Mouse (Mus musculus): Measurements from ENCODE around the gene Necap2. TPM values are rescaled to one million over a fixed set of nuclear protein-coding genes. Genes with fewer than 3 reads are reported as not detected.

The Necap2 gene
- polyA plus RNA-seq, 1 experiment from 2014 or later: 36.6 TPM

GRCm38 (mm10) chr4:141066709-141067515 lies 11.2 kb downstream of the Necap2 start:
- 73% methylated on average over 12 of the region's 12 CpGs for WGBS
- H3K9me3 ChIP-seq (replicated peaks; ENCODE audit: control insufficient read depth, low read length): no peaks in the 10 kb centered on the region
- ATAC-seq: no peak
- 0 out of 2 replicates have a peak overlapping the region, but pooled peaks have one; percentile 8 for H3K9ac ChIP-seq (ENCODE audit: low read length)
- no peak overlapping the region for H3K4me3 ChIP-seq (ENCODE audit: low read depth, low read length)
- no peak overlapping the region for H3K27ac ChIP-seq (ENCODE audit: low read depth, low read length)
- H3K4me1 ChIP-seq (ENCODE audit: control insufficient read depth, insufficient read depth, low read length): no peaks in the 10 kb centered on the region
- H3K4me2 ChIP-seq (ENCODE audit: low read length): no peak overlapping the region
- no peaks in the 10 kb centered on the region for H3K27me3 ChIP-seq (replicated peaks; ENCODE audit: control insufficient read depth, insufficient read depth, low read length)
- H3K36me3 ChIP-seq (ENCODE audit: control insufficient read depth, insufficient read depth, low read length): peaks cover 65% of the 10 kb centered on the region
- no peak for DNase-seq (ENCODE audit: low spot score)

- Histone ChIP-seq H3K27me3 (replicated peaks; ENCODE audit: control insufficient read depth, insufficient read depth, low read length) (no peaks in the 10 kb centered on the region), H3K27ac (ENCODE audit: low read depth, low read length) (no peak overlapping the region), H3K4me2 (ENCODE audit: low read length) (no peak overlapping the region), H3K9ac (ENCODE audit: low read length) (no peak overlapping the region), H3K36me3 (ENCODE audit: control insufficient read depth, insufficient read depth, low read length) (peaks cover 47% of the 10 kb centered on the region), H3K4me1 (ENCODE audit: control insufficient read depth, insufficient read depth, low read length) (no peaks in the 10 kb centered on the region), H3K4me3 (ENCODE audit: low read depth, low read length) (no peak overlapping the region), H3K9me3 (replicated peaks; ENCODE audit: control insufficient read depth, low read length) (no peaks in the 10 kb centered on the region)
- WGBS: 4% methylated on average over 8 of the region's 8 CpGs
- DNase-seq (ENCODE audit: low spot score): peak; percentile 95
- ATAC-seq: peak; percentile 27
Measured at GRCm38 (mm10) chr4:141065123-141065522, 13.0 kb downstream of the Necap2 start.

GRCm38 (mm10) chr4:141064104-141064659 lies 14.0 kb downstream of the Necap2 start:
- no peaks in the 10 kb centered on the region for H3K27me3 ChIP-seq (replicated peaks; ENCODE audit: control insufficient read depth, insufficient read depth, low read length)
- ATAC-seq: no peak
- peaks cover 5% of the 10 kb centered on the region for H3K4me1 ChIP-seq (ENCODE audit: control insufficient read depth, insufficient read depth, low read length)
- H3K27ac ChIP-seq (ENCODE audit: low read depth, low read length): no peak overlapping the region
- H3K4me2 ChIP-seq (ENCODE audit: low read length): no peak overlapping the region
- H3K9ac ChIP-seq (ENCODE audit: low read length): no peak overlapping the region
- DNase-seq (ENCODE audit: low spot score): no peak
- H3K36me3 ChIP-seq (ENCODE audit: control insufficient read depth, insufficient read depth, low read length): peaks cover 38% of the 10 kb centered on the region
- H3K4me3 ChIP-seq (ENCODE audit: low read depth, low read length): no peak overlapping the region
- WGBS: 83% methylated on average over 4 of the region's 4 CpGs
- no peaks in the 10 kb centered on the region for H3K9me3 ChIP-seq (replicated peaks; ENCODE audit: control insufficient read depth, low read length)

GRCm38 (mm10) chr4:141060426-141061301 lies 17.5 kb downstream of the Necap2 start, which contains the start of gene Crocc:
TSS of gene Crocc (minus strand) at chr4:141060550.
- ATAC-seq: peak; percentile 94
- peak within 1 kb of the TSS; percentile 90 for H3K27ac ChIP-seq (ENCODE audit: low read depth, low read length)
- under 1% methylated on average over 77 of the region's 77 CpGs for WGBS

GRCm38 (mm10) chr4:141059616-141060425 lies 18.3 kb downstream of the Necap2 start:
- Histone ChIP-seq H3K36me3 (ENCODE audit: control insufficient read depth, insufficient read depth, low read length) (no peaks in the 10 kb centered on the region; the same call in 1 of the 2 replicates), H3K4me3 (ENCODE audit: low read depth, low read length) (peak overlapping the region; percentile 54), H3K4me1 (ENCODE audit: control insufficient read depth, insufficient read depth, low read length) (peaks cover 5% of the 10 kb centered on the region), H3K27ac (ENCODE audit: low read depth, low read length) (peak overlapping the region; percentile 90), H3K27me3 (replicated peaks; ENCODE audit: control insufficient read depth, insufficient read depth, low read length) (no peaks in the 10 kb centered on the region), H3K4me2 (ENCODE audit: low read length) (peak overlapping the region; percentile 81), H3K9me3 (replicated peaks; ENCODE audit: control insufficient read depth, low read length) (no peaks in the 10 kb centered on the region), H3K9ac (ENCODE audit: low read length) (peak overlapping the region; percentile 79)
- 2% methylated on average over 32 of the region's 32 CpGs for WGBS
- ATAC-seq (no peak), DNase-seq (ENCODE audit: low spot score) (no peak)

More at GRCm38 (mm10) chr4:141060426-141061301, 17.5 kb downstream of the Necap2 start, which contains the start of gene Crocc:
- no peaks in the 10 kb centered on the region for H3K9me3 ChIP-seq (replicated peaks; ENCODE audit: control insufficient read depth, low read length)
- peak within 1 kb of the TSS; percentile 81 for H3K4me2 ChIP-seq (ENCODE audit: low read length)
- peaks cover 5% of the 10 kb centered on the region for H3K4me1 ChIP-seq (ENCODE audit: control insufficient read depth, insufficient read depth, low read length)
- H3K4me3 ChIP-seq (ENCODE audit: low read depth, low read length): peak within 1 kb of the TSS; percentile 54
- H3K36me3 ChIP-seq (ENCODE audit: control insufficient read depth, insufficient read depth, low read length): peaks cover 3% of the 10 kb centered on the region
- peak within 1 kb of the TSS; percentile 79 for H3K9ac ChIP-seq (ENCODE audit: low read length)
- DNase-seq (ENCODE audit: low spot score): peak; percentile 99
- H3K27me3 ChIP-seq (replicated peaks; ENCODE audit: control insufficient read depth, insufficient read depth, low read length): no peaks in the 10 kb centered on the region

- H3K4me2 ChIP-seq (ENCODE audit: low read length): no peak overlapping the region
- DNase-seq (ENCODE audit: low spot score): no peak
- 78% methylated on average over 9 of the region's 9 CpGs for WGBS
Measured at GRCm38 (mm10) chr4:141058835-141059234, 19.3 kb downstream of the Necap2 start.

GRCm38 (mm10) chr4:141056970-141057369 lies 21.2 kb downstream of the Necap2 start:
- Histone ChIP-seq H3K4me3 (ENCODE audit: low read depth, low read length) (no peak overlapping the region), H3K27me3 (replicated peaks; ENCODE audit: control insufficient read depth, insufficient read depth, low read length) (no peaks in the 10 kb centered on the region), H3K9me3 (replicated peaks; ENCODE audit: control insufficient read depth, low read length) (no peaks in the 10 kb centered on the region), H3K4me2 (ENCODE audit: low read length) (no peak overlapping the region), H3K27ac (ENCODE audit: low read depth, low read length) (no peak overlapping the region), H3K9ac (ENCODE audit: low read length) (no peak overlapping the region), H3K4me1 (ENCODE audit: control insufficient read depth, insufficient read depth, low read length) (peaks cover 25% of the 10 kb centered on the region), H3K36me3 (ENCODE audit: control insufficient read depth, insufficient read depth, low read length) (no peaks in the 10 kb centered on the region; the same call in 1 of the 2 replicates)
- DNase-seq (ENCODE audit: low spot score) (no peak), ATAC-seq (no peak)
- 93% methylated on average over 10 of the region's 10 CpGs for WGBS

More at GRCm38 (mm10) chr4:141058835-141059234, 19.3 kb downstream of the Necap2 start:
- Histone ChIP-seq H3K4me3 (ENCODE audit: low read depth, low read length) (no peak overlapping the region), H3K9me3 (replicated peaks; ENCODE audit: control insufficient read depth, low read length) (no peaks in the 10 kb centered on the region), H3K36me3 (ENCODE audit: control insufficient read depth, insufficient read depth, low read length) (no peaks in the 10 kb centered on the region; the same call in 1 of the 2 replicates), H3K4me1 (ENCODE audit: control insufficient read depth, insufficient read depth, low read length) (peaks cover 9% of the 10 kb centered on the region), H3K27ac (ENCODE audit: low read depth, low read length) (no peak overlapping the region), H3K9ac (ENCODE audit: low read length) (no peak overlapping the region), H3K27me3 (replicated peaks; ENCODE audit: control insufficient read depth, insufficient read depth, low read length) (no peaks in the 10 kb centered on the region)
- no peak for ATAC-seq

All from forebrain, embryonic 14.5 days (tissue).